Mouse (Mus musculus) spleen, embryonic (tissue): ENCODE data around the gene Iglon5.

Experiments used
- CTCF ChIA-PET: fragments of 350-600 bp; sonication (Branson Sonifier 250); formaldehyde crosslinking; loops from one replicate; lab custom pipeline; 2022; lab: Charles Lee

Gene Iglon5

DNA sequence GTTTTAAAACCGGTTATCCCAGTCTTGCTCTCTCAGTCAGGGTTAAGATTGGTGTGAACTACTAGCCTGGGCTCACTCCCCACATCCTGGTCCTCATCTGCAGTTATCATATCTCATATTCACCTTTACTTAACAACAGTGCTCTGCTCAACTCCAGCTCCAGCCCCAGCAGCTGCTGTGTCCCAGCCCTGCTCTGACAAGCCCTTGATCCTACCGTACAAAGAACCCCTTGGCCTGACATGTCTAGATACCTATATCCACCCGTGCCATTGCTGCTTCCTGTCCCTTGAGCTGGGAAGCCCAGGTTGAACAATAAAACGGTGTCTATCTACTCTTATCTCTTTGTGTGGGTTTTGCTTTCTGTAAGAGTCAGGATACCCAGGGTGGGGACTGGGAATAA lies 60.4 kb downstream of the Iglon5 start:
- CTCF ChIA-PET, result no interaction called here

DNA sequence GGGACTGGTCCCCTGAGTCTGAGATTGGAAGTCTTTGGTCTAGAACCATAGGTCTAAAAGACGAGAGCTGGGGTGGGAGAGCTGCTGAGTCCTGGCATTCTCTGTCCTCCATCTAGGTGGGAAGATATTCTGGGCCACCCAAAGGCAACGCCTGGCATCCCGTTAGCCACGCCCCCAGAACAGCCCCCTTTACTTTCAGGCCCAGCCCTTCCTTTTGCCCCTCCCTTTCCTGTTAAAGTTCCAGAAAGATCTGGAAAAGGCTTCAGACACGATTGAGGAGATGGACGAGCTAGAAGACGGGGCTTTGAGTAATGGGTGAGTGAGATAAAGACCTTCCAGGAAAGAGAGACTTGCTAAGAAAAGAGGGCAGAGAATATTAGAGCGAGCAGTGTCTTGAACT lies 62.5 kb downstream of the Iglon5 start, which contains the start of gene Lim2:
Gene Lim2, plus strand, starts transcription at position 265 of the 400 bp plus-strand sequence.
- CTCF ChIA-PET, result interaction anchor here (0.6 kb wide), 1 partner anchor 10 kb away, joined by 9 read pairs; no protein-coding TSS in a partner anchor

DNA sequence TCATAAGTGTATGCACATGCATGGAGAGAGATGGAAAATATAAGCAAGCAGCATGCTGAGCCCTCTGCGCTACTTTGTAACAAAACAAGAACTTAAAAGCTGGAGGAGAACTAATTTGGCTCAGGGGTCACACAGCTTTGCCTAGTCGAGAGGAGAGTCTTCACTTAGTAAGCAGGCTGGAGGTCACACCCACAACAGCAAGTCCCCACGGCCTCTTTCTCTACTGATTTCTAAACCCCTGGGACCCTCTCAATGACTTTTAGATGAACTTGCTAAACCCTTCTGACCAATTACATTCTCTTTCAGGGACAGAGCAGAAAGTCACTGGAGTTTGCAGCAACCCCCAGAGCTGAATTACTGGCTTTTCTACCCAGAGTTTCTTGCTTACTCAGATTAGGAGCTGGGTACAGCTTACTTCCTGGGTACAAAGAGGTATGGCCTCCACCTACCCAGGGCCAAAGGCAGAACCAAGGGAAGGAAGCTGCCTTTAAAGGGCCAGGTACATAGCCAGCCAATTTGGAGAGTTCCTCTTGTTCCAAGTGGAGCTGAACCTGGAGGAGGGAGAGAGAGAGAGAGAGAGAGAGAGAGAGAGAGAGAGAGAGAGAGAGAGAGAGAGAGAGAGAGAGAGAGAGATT lies 65.8 kb downstream of the Iglon5 start:
- CTCF ChIA-PET, result interaction anchor here (0.5 to 1.0 kb wide), 3 partner anchors 33 to 142 kb away, joined by 3 to 5 read pairs (median 4); no protein-coding TSS in a partner anchor

DNA sequence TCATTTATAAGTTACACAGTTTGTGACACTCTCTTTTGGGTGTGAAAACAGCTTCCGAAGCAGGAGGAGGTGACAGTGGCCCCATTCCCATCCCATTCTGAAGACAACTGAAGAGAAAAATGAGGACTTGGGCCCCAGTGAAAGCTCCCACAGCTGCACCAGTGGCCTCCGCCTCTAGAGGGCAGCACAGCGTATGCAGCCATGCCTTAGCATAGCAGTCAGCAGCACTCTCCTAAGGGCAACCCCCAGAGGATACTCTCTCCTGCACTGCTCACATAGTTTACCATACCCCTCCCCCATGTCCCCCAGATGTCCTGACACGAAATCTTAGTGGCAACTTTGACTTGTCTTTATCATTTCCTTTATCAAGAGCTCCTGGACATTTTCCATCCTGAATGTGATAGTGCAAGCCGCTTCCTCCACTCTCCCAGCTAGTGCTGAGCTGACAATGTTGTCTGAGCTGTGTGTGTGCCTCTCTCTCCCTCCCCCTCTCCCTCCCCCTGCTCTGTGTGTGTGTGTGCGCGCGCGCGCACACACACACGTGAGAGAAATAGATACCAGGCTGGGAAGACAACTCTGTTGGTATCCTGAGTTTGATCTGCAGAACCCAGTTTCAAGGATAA lies 66.8 kb downstream of the Iglon5 start:
- CTCF ChIA-PET, result interaction anchor here (0.6 to 1.0 kb wide), 3 partner anchors 26 to 76 kb away, joined by 3 to 6 read pairs (median 4); no protein-coding TSS in a partner anchor
